Mouse (Mus musculus) MEL (cell line): ENCODE data around the gene Nos1. TPM values are rescaled to one million over a fixed set of nuclear protein-coding genes. Genes with fewer than 3 reads are reported as not detected.

ENCODE experiments used
- DNase-seq: peaks from one replicate; pipeline ENCODE4 v3.0.0; 2011; ENCODE audit warnings: low read depth, low spot score
- H3K27ac ChIP-seq: 2 replicates; pipeline ENCODE4 v1.5.1; 2012; ENCODE audit warnings: low read depth, mild to moderate bottlenecking, control low read depth, low read length, moderate library complexity; ENCODE audit not compliant: control insufficient read depth
- H3K27me3 ChIP-seq, 2 experiments: fragments of 150-350 bp in 1 of 2; sonication (generic) in 1 of 2; 2 replicates each; pipeline ENCODE4 v1.6.1; 2012; ENCODE audit warnings: low read length in 2 of 2, mild to moderate bottlenecking in 2 of 2, improper control_type of control experiment in 1 of 2, moderate library complexity in 1 of 2; ENCODE audit not compliant: insufficient read depth in 2 of 2, control insufficient read depth in 1 of 2
- H3K36me3 ChIP-seq, 2 experiments: 2 replicates each; pipeline ENCODE4 v1.6.1; 2012 to 2014; ENCODE audit warnings: low read length in 2 of 2, improper control_type of control experiment in 1 of 2, inconsistent platforms in 1 of 2, mild to moderate bottlenecking in 1 of 2; ENCODE audit not compliant: insufficient read depth in 2 of 2, control insufficient read depth in 1 of 2
- H3K4me1 ChIP-seq, 2 experiments: fragments of 150-350 bp in 1 of 2; sonication (generic) in 1 of 2; 2 replicates each; pipeline ENCODE4 v1.6.1; 2012; ENCODE audit warnings: low read length in 2 of 2, improper control_type of control experiment in 1 of 2, mild to moderate bottlenecking in 1 of 2; ENCODE audit not compliant: insufficient read depth in 2 of 2, control insufficient read depth in 1 of 2
- H3K4me3 ChIP-seq, 2 experiments: fragments of 150-350 bp in 1 of 2; sonication (generic) in 1 of 2; 2 replicates each; pipeline ENCODE4 v1.5.1; 2012; ENCODE audit warnings: low read depth in 2 of 2, low read length in 2 of 2, mild to moderate bottlenecking in 2 of 2, moderate library complexity in 2 of 2, control low read depth in 1 of 2, improper control_type of control experiment in 1 of 2; ENCODE audit not compliant: control insufficient read depth in 1 of 2, insufficient read depth in 1 of 2
- H3K79me2 ChIP-seq: 2 replicates; pipeline ENCODE4 v1.6.1; 2012; ENCODE audit warnings: mild to moderate bottlenecking, low read length, moderate library complexity; ENCODE audit not compliant: control insufficient read depth, poor library complexity, insufficient read depth
- H3K9ac ChIP-seq: 2 replicates; pipeline ENCODE4 v1.6.1; 2012; ENCODE audit warnings: low read depth, mild to moderate bottlenecking, control low read depth, low read length, moderate library complexity; ENCODE audit not compliant: control insufficient read depth, poor library complexity, severe bottlenecking
- H3K9me3 ChIP-seq: fragments of 150-350 bp; sonication (generic); replicated peaks from 2 replicates; pipeline ENCODE4 v1.6.1; 2012; ENCODE audit warnings: mild to moderate bottlenecking, low read length, improper control_type of control experiment, moderate library complexity; ENCODE audit not compliant: insufficient read depth
- BHLHE40 ChIP-seq: IDR thresholded peaks from 2 replicates; pipeline ENCODE4 v1.6.1; 2012; ENCODE audit warnings: low read depth, mild to moderate bottlenecking, inconsistent platforms, low read length, improper control_type of control experiment, borderline replicate concordance
- CHD1 ChIP-seq: IDR thresholded peaks from 2 replicates; pipeline ENCODE4 v1.6.1; 2012; ENCODE audit warnings: low read depth, mild to moderate bottlenecking, inconsistent platforms, low read length, improper control_type of control experiment
- CHD2 ChIP-seq: IDR thresholded peaks from 2 replicates; pipeline ENCODE4 v1.6.1; 2011; ENCODE audit warnings: low read length, improper control_type of control experiment
- E2F4 ChIP-seq: IDR thresholded peaks from 2 replicates; pipeline ENCODE4 v1.6.1; 2011; ENCODE audit warnings: low read depth, low read length, improper control_type of control experiment, borderline replicate concordance
- ELF1 ChIP-seq: IDR thresholded peaks from 2 replicates; pipeline ENCODE4 v1.6.1; 2014; ENCODE audit warnings: low read depth, mild to moderate bottlenecking, inconsistent platforms, low read length, improper control_type of control experiment, moderate library complexity
- EP300 ChIP-seq, 2 experiments: IDR thresholded peaks; 2 replicates each; pipeline ENCODE4 v1.6.1; 2011; ENCODE audit warnings: improper control_type of control experiment in 2 of 2, low read length in 2 of 2, low read depth in 1 of 2, mild to moderate bottlenecking in 1 of 2
- ETS1 ChIP-seq: IDR thresholded peaks from 2 replicates; pipeline ENCODE4 v1.6.1; 2012; ENCODE audit warnings: low read depth, mild to moderate bottlenecking, inconsistent platforms, low read length, improper control_type of control experiment, moderate library complexity
- GABPA ChIP-seq: IDR thresholded peaks from 2 replicates; pipeline ENCODE4 v1.6.1; 2012; ENCODE audit warnings: low read depth, mild to moderate bottlenecking, inconsistent platforms, low read length, improper control_type of control experiment, moderate library complexity
- GATA1 ChIP-seq: IDR thresholded peaks from 2 replicates; pipeline ENCODE4 v1.6.1; 2011; ENCODE audit warnings: low read depth, low read length, improper control_type of control experiment
- KAT2A ChIP-seq: conservative IDR thresholded peaks from 2 replicates; pipeline ENCODE4 v1.6.1; 2012; ENCODE audit warnings: low read depth, low read length, improper control_type of control experiment, inconsistent platforms
- MAFK ChIP-seq: IDR thresholded peaks from 2 replicates; pipeline ENCODE4 v1.6.1; 2011; ENCODE audit warnings: low read depth, mild to moderate bottlenecking, low read length, improper control_type of control experiment, borderline replicate concordance
- MAX ChIP-seq: IDR thresholded peaks from 2 replicates; pipeline ENCODE4 v1.6.1; 2011; ENCODE audit warnings: low read length, improper control_type of control experiment
- MXI1 ChIP-seq: IDR thresholded peaks from 2 replicates; pipeline ENCODE4 v1.6.1; 2011; ENCODE audit warnings: mild to moderate bottlenecking, low read depth, low read length, improper control_type of control experiment
- MYB ChIP-seq: IDR thresholded peaks from 2 replicates; pipeline ENCODE4 v1.6.1; 2011; ENCODE audit warnings: mild to moderate bottlenecking, low read depth, low read length, improper control_type of control experiment
- MYC ChIP-seq: IDR thresholded peaks from 2 replicates; pipeline ENCODE4 v1.6.1; 2011; ENCODE audit warnings: low read depth, mild to moderate bottlenecking, low read length, improper control_type of control experiment, moderate library complexity
- NELFE ChIP-seq: IDR thresholded peaks from 2 replicates; pipeline ENCODE4 v1.6.1; 2011; ENCODE audit warnings: low read depth, low read length, improper control_type of control experiment
- POLR2A ChIP-seq, 2 experiments: IDR thresholded peaks; 2 replicates each; pipeline ENCODE4 v1.6.1; 2011 to 2012; ENCODE audit warnings: low read length in 2 of 2, mild to moderate bottlenecking in 2 of 2, control low read depth in 1 of 2, improper control_type of control experiment in 1 of 2, low read depth in 1 of 2, moderate library complexity in 1 of 2; ENCODE audit not compliant: control insufficient read depth in 1 of 2, insufficient read depth in 1 of 2, poor library complexity in 1 of 2
- POLR2AphosphoS5 ChIP-seq: IDR thresholded peaks from 2 replicates; pipeline ENCODE4 v1.6.1; 2012; ENCODE audit warnings: low read depth, borderline replicate concordance, mild to moderate bottlenecking, inconsistent platforms, low read length, moderate library complexity, mixed read lengths
- RAD21 ChIP-seq: IDR thresholded peaks from 2 replicates; pipeline ENCODE4 v1.6.1; 2011; ENCODE audit warnings: mild to moderate bottlenecking, low read depth, low read length, improper control_type of control experiment
- SMC3 ChIP-seq: IDR thresholded peaks from 2 replicates; pipeline ENCODE4 v1.6.1; 2011; ENCODE audit warnings: low read depth, low read length, improper control_type of control experiment
- TAL1 ChIP-seq: IDR thresholded peaks from 2 replicates; pipeline ENCODE4 v1.6.1; 2012; ENCODE audit warnings: mild to moderate bottlenecking, inconsistent platforms, low read length, moderate library complexity, mixed read lengths
- ZC3H11A ChIP-seq: IDR thresholded peaks from 2 replicates; pipeline ENCODE4 v1.6.1; 2012; ENCODE audit warnings: low read depth, mild to moderate bottlenecking, inconsistent platforms, low read length, improper control_type of control experiment
- ZKSCAN1 ChIP-seq: IDR thresholded peaks from 2 replicates; pipeline ENCODE4 v1.6.1; 2012; ENCODE audit warnings: low read depth, mild to moderate bottlenecking, inconsistent platforms, low read length, improper control_type of control experiment, moderate library complexity
- ZMIZ1 ChIP-seq: IDR thresholded peaks from 2 replicates; pipeline ENCODE4 v1.6.1; 2012; ENCODE audit warnings: low read depth, mild to moderate bottlenecking, inconsistent platforms, low read length, improper control_type of control experiment, moderate library complexity
- polyA plus RNA-seq, 2 experiments: library from polyadenylated mRNA; stranded (reverse) in 1 of 2; unstranded in 1 of 2; fragments of >175 nt in 1 of 2; fragments of >200 nt in 1 of 2; gene quantifications; 2 replicates each; pipeline versions ENCODE4 v1.2.1 to v1.2.4; 2012; ENCODE audit warnings: low replicate concordance in 2 of 2, low read depth in 1 of 2; ENCODE audit not compliant: insufficient read length in 2 of 2, insufficient read depth in 1 of 2, missing spikeins in 1 of 2
- total RNA-seq: library from RNA; depleted of rRNA; stranded (reverse); fragments of 300-350 nt; gene quantifications from 2 replicates; pipeline ENCODE4 v1.2.3, GENCODE M21; 2012

Nos1 gene
- total and polyA plus RNA-seq, 3 experiments: 0.35 to 1.5 TPM; not detected in 1

DNA sequence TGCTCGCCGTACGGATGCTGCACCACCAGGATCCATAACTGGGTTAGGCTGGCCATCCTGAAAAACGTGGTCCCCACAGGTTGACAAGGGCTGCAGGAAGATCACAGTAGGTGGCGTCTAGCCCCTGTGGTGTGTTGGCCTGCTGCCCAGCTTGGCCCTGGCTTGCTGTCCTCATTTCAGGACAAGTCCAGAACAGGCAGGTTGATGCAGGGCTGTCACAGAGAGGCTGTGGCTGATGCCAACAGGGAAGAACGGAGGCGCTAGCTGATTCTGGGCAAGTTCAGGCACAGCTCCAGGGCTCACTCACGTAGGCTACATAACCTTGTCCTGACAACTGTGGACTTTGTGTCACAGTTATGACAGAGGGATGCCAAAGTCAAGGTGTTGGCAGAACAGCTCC is 108.7 kb downstream of the Nos1 start:
- no peaks in the 10 kb centered on the region for H3K4me1 ChIP-seq
- no peak overlapping the region for H3K9ac ChIP-seq
- TF ChIP-seq MAX (no peak), ZC3H11A (no peak), ELF1 (no peak), GATA1 (no peak), NELFE (no peak), CHD1 (no peak), POLR2AphosphoS5 (no peak), MYB (no peak), POLR2A (IDR thresholded peaks at IDR 0.05; ENCODE audit: control insufficient read depth in 1 of 2, insufficient read depth in 1 of 2, low read depth in 1 of 2, low read length in 2 of 2, poor library complexity in 1 of 2) (no peak)
- TF ChIP-seq, all 39 proteins: peak for 0

DNA sequence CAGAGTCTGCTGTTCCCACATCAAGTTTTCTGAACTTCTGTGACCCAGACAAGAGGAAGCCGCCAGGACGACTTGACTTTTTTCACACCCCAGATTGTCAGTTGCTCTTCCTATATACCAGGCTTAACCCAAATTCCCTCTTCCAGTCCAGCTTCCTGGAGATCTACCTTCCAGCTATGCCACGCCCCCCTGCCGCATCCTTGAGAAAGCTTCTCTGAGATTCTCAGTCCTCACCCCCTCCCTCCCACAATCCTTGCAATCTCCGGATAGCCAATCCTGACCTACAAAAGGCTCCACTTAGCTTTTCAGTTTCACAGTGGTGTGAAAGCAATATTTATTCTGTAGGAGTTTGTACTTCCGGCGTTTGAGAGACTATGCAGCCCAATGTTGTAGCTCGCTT is 110.0 kb downstream of the Nos1 start:
- no peak for DNase-seq
- H3K9me3 ChIP-seq: no peaks in the 10 kb centered on the region
- no peaks in the 10 kb centered on the region for H3K79me2 ChIP-seq
- no peak overlapping the region for H3K9ac ChIP-seq
- H3K27me3 ChIP-seq: no peaks in the 10 kb centered on the region
- no peak overlapping the region for H3K4me3 ChIP-seq
- H3K4me1 ChIP-seq: no peaks in the 10 kb centered on the region
- H3K36me3 ChIP-seq: no peaks in the 10 kb centered on the region
- H3K27ac ChIP-seq: no peak overlapping the region
- TF ChIP-seq MAFK: no peak
- TF ChIP-seq SMC3: no peak
- no peak for TF ChIP-seq ZKSCAN1
- no peak for TF ChIP-seq KAT2A
- no peak for TF ChIP-seq CHD2
- TF ChIP-seq ETS1: no peak
- TF ChIP-seq POLR2A (IDR thresholded peaks at IDR 0.05; ENCODE audit: control insufficient read depth in 1 of 2, insufficient read depth in 1 of 2, low read depth in 1 of 2, low read length in 2 of 2, poor library complexity in 1 of 2): no peak

More for the DNA sequence above, 108.7 kb downstream of the Nos1 start:
- no peak for DNase-seq
- Histone ChIP-seq H3K4me3 (no peak overlapping the region), H3K27ac (no peak overlapping the region), H3K36me3 (no peaks in the 10 kb centered on the region), H3K9me3 (no peaks in the 10 kb centered on the region), H3K79me2 (no peaks in the 10 kb centered on the region), H3K27me3 (no peaks in the 10 kb centered on the region)

DNA sequence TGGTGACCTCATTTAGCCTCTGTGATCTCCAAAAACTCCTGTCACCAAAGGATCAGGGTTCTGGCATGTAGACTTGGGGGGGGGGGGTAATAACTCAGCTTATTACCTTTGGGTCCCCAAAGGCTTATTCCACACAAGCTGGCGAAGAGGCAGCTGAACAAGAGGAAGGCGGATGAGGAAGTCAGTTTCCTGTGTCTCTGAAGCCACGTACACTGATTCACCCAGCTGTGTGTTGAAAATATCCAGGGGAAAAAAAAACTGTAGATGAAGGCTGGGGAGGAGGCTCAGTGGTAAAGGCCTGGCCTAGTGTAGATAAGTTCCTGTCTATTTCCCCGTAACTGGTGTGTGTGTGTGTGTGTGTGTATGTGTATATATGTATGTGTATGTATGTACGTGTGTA is 110.7 kb downstream of the Nos1 start:
- H3K27me3 ChIP-seq: no peaks in the 10 kb centered on the region
- no peaks in the 10 kb centered on the region for H3K36me3 ChIP-seq
- H3K9me3 ChIP-seq: no peaks in the 10 kb centered on the region
- no peaks in the 10 kb centered on the region for H3K79me2 ChIP-seq
- no peak overlapping the region for H3K27ac ChIP-seq
- no peak overlapping the region for H3K4me3 ChIP-seq
- no peak overlapping the region for H3K9ac ChIP-seq
- TF ChIP-seq GABPA (no peak), MAX (no peak), RAD21 (no peak), MXI1 (no peak), MAFK (no peak), ZMIZ1 (no peak), EP300 (IDR thresholded peaks at IDR 0.05; ENCODE audit: low read depth in 1 of 2, low read length in 2 of 2) (no peak), E2F4 (no peak), TAL1 (no peak), MYC (no peak), POLR2A (IDR thresholded peaks at IDR 0.05; ENCODE audit: control insufficient read depth in 1 of 2, insufficient read depth in 1 of 2, low read depth in 1 of 2, low read length in 2 of 2, poor library complexity in 1 of 2) (no peak), BHLHE40 (no peak), ETS1 (no peak), GATA1 (no peak), ZC3H11A (no peak), SMC3 (no peak), ZKSCAN1 (no peak)
- DNase-seq: no peak
- H3K4me1 ChIP-seq: no peaks in the 10 kb centered on the region
